Mouse (Mus musculus) cerebellum, adult 2 months (tissue): ENCODE data around the gene Alk.

Experiments used
- CTCF ChIP-seq: fragments of 200-500 bp; IDR thresholded peaks from 2 replicates; pipeline ENCODE4 v1.5.1; 2011; ENCODE audit warnings: low read depth, mild to moderate bottlenecking, control low read depth, low read length, moderate library complexity, borderline replicate concordance; ENCODE audit not compliant: insufficient read depth
- POLR2A ChIP-seq: fragments of 200-500 bp; IDR thresholded peaks from 2 replicates; pipeline ENCODE4 v1.6.1; 2011; ENCODE audit warnings: low read length, control low read depth, borderline replicate concordance; ENCODE audit not compliant: insufficient read depth

DNA sequence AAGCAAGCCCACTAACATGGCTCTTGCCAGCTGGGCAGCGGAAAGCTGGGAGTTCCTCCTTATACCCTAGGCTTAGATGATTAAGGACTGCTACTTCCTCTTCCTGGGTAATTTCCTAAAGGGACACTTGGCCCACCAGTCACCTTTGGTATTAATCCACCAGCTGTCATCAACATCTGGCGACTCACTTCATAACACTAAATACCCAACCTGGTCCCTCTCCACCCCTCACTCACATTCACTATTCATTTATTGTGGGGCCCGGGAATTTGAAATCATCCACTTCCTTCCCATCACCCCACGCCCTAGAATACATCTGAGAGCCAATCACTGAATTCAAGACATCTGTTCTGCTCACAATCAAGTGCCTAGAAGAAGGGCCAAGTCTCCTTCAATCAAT, 235.4 kb downstream of the Alk start:
- TF ChIP-seq POLR2A (no peak), CTCF (no peak)
